Mouse (Mus musculus): ENCODE measurements around the gene Rasa1. TPM values are rescaled to one million over a fixed set of nuclear protein-coding genes. Genes with fewer than 3 reads are reported as not detected.

Rasa1 gene
- total and polyA plus RNA-seq, 3 experiments: 14.3 to 35.1 (median 34.5) TPM

GRCm38 (mm10) chr13:85189644-85190121 is 99.2 kb downstream of the Rasa1 start:
- dilution Hi-C loops (cut with MboI; ENCODE audit: extremely low pct_ligation_motif_present, extremely low pct_unique_long_range_greater_than_20kb, low sequenced_read_pairs): no loop called here
- peaks cover 9 to 26% of the 10 kb centered on the region in 2 experiments for H3K36me3 ChIP-seq (replicated peaks in 1 of 2; ENCODE audit: control insufficient read depth in 1 of 2, insufficient read depth in 1 of 2, low read length in 1 of 2)
- peak overlapping the region; percentile 42 for H3K27ac ChIP-seq (ENCODE audit: insufficient read depth, low read depth)
- peak; percentile 58 for DNase-seq (ENCODE audit: extremely low read depth)
- no peaks in the 10 kb centered on the region for H3K27me3 ChIP-seq (replicated peaks)
- peaks cover 0 to 12% of the 10 kb centered on the region in 2 experiments; a peak in 2 of 4 replicates for H3K4me1 ChIP-seq (ENCODE audit: control insufficient read depth in 1 of 2, insufficient read depth in 2 of 2)
- H3K9ac ChIP-seq (ENCODE audit: insufficient read depth, low read depth): peak overlapping the region; percentile 55
- peak overlapping the region; percentile 92 to 96 (median 92) for H3K4me3 ChIP-seq (replicated peaks in 1 of 3; ENCODE audit: low read depth in 2 of 3, low read length in 2 of 3, poor library complexity in 1 of 3)
- peak overlapping the region; percentile 17 for H3K4me2 ChIP-seq (ENCODE audit: insufficient read depth, low read depth, poor library complexity, severe bottlenecking)
- no peaks in the 10 kb centered on the region for H3K79me2 ChIP-seq (replicated peaks; ENCODE audit: control insufficient read depth, extremely low read depth, insufficient read depth, poor library complexity, severe bottlenecking)
- H3K9me3 ChIP-seq (replicated peaks; ENCODE audit: low read length): no peaks in the 10 kb centered on the region
- TF ChIP-seq ZMIZ1 (IDR thresholded peaks at IDR 0.05; ENCODE audit: low read depth, low read length) (no peak), SMC3 (IDR thresholded peaks at IDR 0.05; ENCODE audit: low read depth, low read length) (no peak), CTCF (conservative IDR thresholded peaks at IDR 0.05 in 1 of 2, IDR thresholded peaks at IDR 0.05 in 1 of 2; ENCODE audit: low read depth in 2 of 2, low read length in 2 of 2) (no peak), BHLHE40 (IDR thresholded peaks at IDR 0.05; ENCODE audit: low read depth, low read length) (peak; percentile 84), CHD2 (IDR thresholded peaks at IDR 0.05; ENCODE audit: low read length) (no peak), ZNF384 (IDR thresholded peaks at IDR 0.05; ENCODE audit: low read depth, low read length) (no peak), PAX5 (IDR thresholded peaks at IDR 0.05; ENCODE audit: low read length) (no peak), NELFE (IDR thresholded peaks at IDR 0.05; ENCODE audit: low read depth, low read length) (no peak), MYC (IDR thresholded peaks at IDR 0.05; ENCODE audit: low read depth, low read length) (0 out of 2 replicates have a peak, but pooled peaks have one; percentile 40), NRF1 (IDR thresholded peaks at IDR 0.05; ENCODE audit: low read depth, low read length) (no peak), MAFK (IDR thresholded peaks at IDR 0.05; ENCODE audit: insufficient replicate concordance, low read length) (no peak), RAD21 (IDR thresholded peaks at IDR 0.05; ENCODE audit: low read depth, low read length) (no peak), ETS1 (conservative IDR thresholded peaks at IDR 0.05; ENCODE audit: low read depth, low read length) (0 out of 2 replicates have a peak, but pooled peaks have one; percentile 22), EP300 (IDR thresholded peaks at IDR 0.05; ENCODE audit: low read length) (peak; percentile 11; the same call in 1 of the 2 replicates), ELF1 (IDR thresholded peaks at IDR 0.05; ENCODE audit: low read depth, low read length) (peak; percentile 33; the same call in 1 of the 2 replicates), MXI1 (IDR thresholded peaks at IDR 0.05; ENCODE audit: low read depth, low read length) (no peak), E2F4 (IDR thresholded peaks at IDR 0.05; ENCODE audit: insufficient replicate concordance, low read depth, low read length) (no peak), USF1 (IDR thresholded peaks at IDR 0.05; ENCODE audit: low read depth, low read length) (no peak), MAZ (IDR thresholded peaks at IDR 0.05; ENCODE audit: low read depth, low read length) (no peak), SIN3A (IDR thresholded peaks at IDR 0.05; ENCODE audit: low read length) (no peak)
- in situ Hi-C loops (cut with MboI; ENCODE audit: low pct_ligation_motif_present, low pct_unique_long_range_greater_than_20kb, low sequenced_read_pairs): no loop called here
